Mouse (Mus musculus) limb, embryonic 14.5 days (tissue): ENCODE measurements around the gene Wdr48. TPM values are rescaled to one million over a fixed set of nuclear protein-coding genes. Genes with fewer than 3 reads are reported as not detected.
A peak's percentile ranks its signal among the peaks of the same experiment; 100 is the strongest.

Source experiments
- ATAC-seq: fragments of 200-750 bp; cut with Nextera tagmentation; 2 replicates; pipeline ENCODE4 v1.8.0; 2017; ENCODE audit warnings: low read depth, moderate number of reproducible peaks, moderate TSS enrichment; ENCODE audit not compliant: low FRiP score
- DNase-seq: peaks from one replicate; pipeline ENCODE4 v3.0.0-alpha.2; 2015; ENCODE audit warnings: low spot score
- H3K27ac ChIP-seq: fragments of 300-500 bp; sonication (generic); replicated peaks from 2 replicates; pipeline ENCODE4 v1.5.1; 2014; ENCODE audit warnings: low read depth, mild to moderate bottlenecking, low read length, moderate library complexity, mixed read lengths
- H3K27me3 ChIP-seq: fragments of 300-500 bp; sonication (generic); 2 replicates; pipeline ENCODE4 v1.6.1; 2014; ENCODE audit warnings: low read length, mixed read lengths; ENCODE audit not compliant: control insufficient read depth, insufficient read depth
- H3K36me3 ChIP-seq: fragments of 300-500 bp; sonication (generic); 2 replicates; pipeline ENCODE4 v1.6.1; 2014; ENCODE audit warnings: mild to moderate bottlenecking, low read length, moderate library complexity, mixed read lengths; ENCODE audit not compliant: control insufficient read depth, insufficient read depth
- H3K4me1 ChIP-seq: fragments of 300-500 bp; sonication (generic); 2 replicates; pipeline ENCODE4 v1.6.1; 2014; ENCODE audit warnings: antibody characterized with exemption, low read length, mixed read lengths; ENCODE audit not compliant: control insufficient read depth, insufficient read depth
- H3K4me2 ChIP-seq: fragments of 300-500 bp; sonication (generic); replicated peaks from 2 replicates; pipeline ENCODE4 v1.6.1; 2014; ENCODE audit warnings: low read depth, mild to moderate bottlenecking, low read length, moderate library complexity; ENCODE audit not compliant: severe bottlenecking
- H3K4me3 ChIP-seq: fragments of 300-500 bp; sonication (generic); replicated peaks from 2 replicates; pipeline ENCODE4 v1.5.1; 2014; ENCODE audit warnings: low read length
- H3K9ac ChIP-seq: fragments of 300-500 bp; sonication (generic); 2 replicates; pipeline ENCODE4 v1.6.1; 2014; ENCODE audit warnings: mild to moderate bottlenecking, low read depth, low read length, moderate library complexity; ENCODE audit not compliant: severe bottlenecking
- H3K9me3 ChIP-seq: fragments of 300-500 bp; sonication (generic); 2 replicates; pipeline ENCODE4 v1.6.1; 2016; ENCODE audit warnings: low read length; ENCODE audit not compliant: control insufficient read depth
- POLR2A ChIP-seq: fragments of 200-500 bp; IDR thresholded peaks from 2 replicates; pipeline ENCODE4 v1.8.0; 2012; ENCODE audit warnings: inconsistent platforms, mild to moderate bottlenecking, moderate library complexity, borderline replicate concordance; ENCODE audit not compliant: insufficient read depth, insufficient read length; ENCODE audit errors: extremely low read depth
- WGBS: fragments of 180-500 bp; shearing (Covaris S2); extraction: QIAGEN DNeasy Blood & Tissue Kit; methylation state at CpG from one replicate; pipeline ENCODE4 v1.1.7; 2014; 5-methylcytosine and 5-hydroxymethylcytosine counted together
- polyA plus RNA-seq, 2 experiments: library from polyadenylated mRNA; depleted of rRNA in 1 of 2; stranded (reverse) in 1 of 2; unstranded in 1 of 2; fragments of >200 nt; fragmentation: Nextera tagmentation in 1 of 2; extraction: Ambion mirVana in 1 of 2; gene quantifications; 2 replicates each; pipeline versions ENCODE4 v1.2.1 to v1.2.3; 2012 to 2014

Gene Wdr48
- polyA plus RNA-seq, 2 experiments: 50.5 to 62.9 TPM

- no peak for TF ChIP-seq POLR2A
- 82% methylated on average over 9 of the region's 9 CpGs for WGBS
- no peak for ATAC-seq
Observed at GRCm38 (mm10) chr9:119958835-119959234, 64.2 kb downstream of the Wdr48 start.

GRCm38 (mm10) chr9:119962216-119962615 lies 67.5 kb downstream of the Wdr48 start:
- ATAC-seq: no peak
- no peaks in the 10 kb centered on the region for H3K9me3 ChIP-seq
- 73% methylated on average over 4 of the region's 4 CpGs for WGBS

More at GRCm38 (mm10) chr9:119958835-119959234, 64.2 kb downstream of the Wdr48 start:
- no peaks in the 10 kb centered on the region for H3K9me3 ChIP-seq
- no peak overlapping the region for H3K4me2 ChIP-seq
- H3K4me3 ChIP-seq: no peak overlapping the region
- no peak overlapping the region for H3K9ac ChIP-seq
- H3K4me1 ChIP-seq: 0 out of 2 replicates have a peak, but pooled peaks cover 7% of the 10 kb centered on the region
- no peaks in the 10 kb centered on the region for H3K36me3 ChIP-seq
- H3K27me3 ChIP-seq: no peaks in the 10 kb centered on the region
- no peak for DNase-seq
- no peak overlapping the region for H3K27ac ChIP-seq

GRCm38 (mm10) chr9:119962987-119963667 lies 68.4 kb downstream of the Wdr48 start:
- H3K4me2 ChIP-seq: peak overlapping the region; percentile 26; the same call in 1 of the 2 replicates
- H3K4me3 ChIP-seq: no peak overlapping the region
- H3K4me1 ChIP-seq: 0 out of 2 replicates have a peak, but pooled peaks cover 7% of the 10 kb centered on the region
- TF ChIP-seq POLR2A: no peak
- H3K27ac ChIP-seq: no peak overlapping the region
- no peaks in the 10 kb centered on the region for H3K9me3 ChIP-seq
- H3K9ac ChIP-seq: peak overlapping the region; percentile 22; the same call in 1 of the 2 replicates
- DNase-seq (no peak), ATAC-seq (peak; percentile 44)
- H3K27me3 ChIP-seq: no peaks in the 10 kb centered on the region
- WGBS: 8% methylated on average over 19 of the region's 21 CpGs
- H3K36me3 ChIP-seq: no peaks in the 10 kb centered on the region

More at GRCm38 (mm10) chr9:119962216-119962615, 67.5 kb downstream of the Wdr48 start:
- Histone ChIP-seq H3K27ac (no peak overlapping the region), H3K9ac (no peak overlapping the region), H3K4me3 (no peak overlapping the region), H3K4me2 (no peak overlapping the region), H3K27me3 (no peaks in the 10 kb centered on the region), H3K4me1 (0 out of 2 replicates have a peak, but pooled peaks cover 7% of the 10 kb centered on the region), H3K36me3 (no peaks in the 10 kb centered on the region)
- no peak for TF ChIP-seq POLR2A
- DNase-seq: no peak

- Histone ChIP-seq H3K9me3 (no peaks in the 10 kb centered on the region), H3K9ac (no peak overlapping the region), H3K4me1 (0 out of 2 replicates have a peak, but pooled peaks cover 7% of the 10 kb centered on the region), H3K4me3 (no peak overlapping the region), H3K27me3 (no peaks in the 10 kb centered on the region), H3K36me3 (no peaks in the 10 kb centered on the region), H3K27ac (no peak overlapping the region), H3K4me2 (no peak overlapping the region)
- ATAC-seq: no peak
- DNase-seq: no peak
- no peak for TF ChIP-seq POLR2A
- WGBS: 70% methylated on average over 3 of the region's 3 CpGs
Observed at GRCm38 (mm10) chr9:119964206-119964605, 69.5 kb downstream of the Wdr48 start.

- Histone ChIP-seq H3K9ac (no peak overlapping the region), H3K4me2 (no peak overlapping the region), H3K4me3 (no peak overlapping the region), H3K4me1 (peaks cover 10% of the 10 kb centered on the region; the same call in 1 of the 2 replicates), H3K36me3 (peaks cover 3% of the 10 kb centered on the region; the same call in 1 of the 2 replicates), H3K27me3 (no peaks in the 10 kb centered on the region), H3K27ac (no peak overlapping the region), H3K9me3 (no peaks in the 10 kb centered on the region)
- 68% methylated on average over 3 of the region's 3 CpGs for WGBS
- no peak for DNase-seq
- no peak for ATAC-seq
- no peak for TF ChIP-seq POLR2A
Observed at GRCm38 (mm10) chr9:119965186-119965585, 70.5 kb downstream of the Wdr48 start.
